Mouse (Mus musculus) midbrain, embryonic 14.5 days (tissue): Measurements from ENCODE around the gene Kifc1. TPM values are rescaled to one million over a fixed set of nuclear protein-coding genes. Genes with fewer than 3 reads are reported as not detected.

Source experiments
- ATAC-seq: fragments of 200-750 bp; cut with Nextera tagmentation; 2 replicates; pipeline ENCODE4 v1.8.0; 2017; ENCODE audit warnings: moderate number of reproducible peaks, moderate library complexity; ENCODE audit not compliant: low FRiP score, low TSS enrichment
- DNase-seq: peaks from one replicate; pipeline ENCODE4 v3.0.0-alpha.2; 2015
- H3K27ac ChIP-seq: fragments of 300-500 bp; sonication (generic); replicated peaks from 2 replicates; pipeline ENCODE4 v1.5.1; 2014; ENCODE audit warnings: mild to moderate bottlenecking, low read depth, low read length, moderate library complexity
- H3K27me3 ChIP-seq: fragments of 300-500 bp; sonication (generic); 2 replicates; pipeline ENCODE4 v1.6.1; 2014; ENCODE audit warnings: low read length, control low read depth, mixed read lengths; ENCODE audit not compliant: control insufficient read depth, insufficient read depth
- H3K36me3 ChIP-seq: fragments of 300-500 bp; sonication (generic); 2 replicates; pipeline ENCODE4 v1.6.1; 2014; ENCODE audit warnings: low read length, control low read depth; ENCODE audit not compliant: control insufficient read depth, insufficient read depth
- H3K4me1 ChIP-seq: fragments of 300-500 bp; sonication (generic); 2 replicates; pipeline ENCODE4 v1.6.1; 2014; ENCODE audit warnings: mild to moderate bottlenecking, antibody characterized with exemption, low read length, control low read depth; ENCODE audit not compliant: control insufficient read depth, insufficient read depth
- H3K4me2 ChIP-seq: fragments of 300-500 bp; sonication (generic); 2 replicates; pipeline ENCODE4 v1.6.1; 2014; ENCODE audit warnings: mild to moderate bottlenecking, low read length, moderate library complexity
- H3K4me3 ChIP-seq: fragments of 300-500 bp; sonication (generic); replicated peaks from 2 replicates; pipeline ENCODE4 v1.5.1; 2014; ENCODE audit warnings: low read depth, low read length
- H3K9ac ChIP-seq: fragments of 300-500 bp; sonication (generic); replicated peaks from 2 replicates; pipeline ENCODE4 v1.6.1; 2014; ENCODE audit warnings: mild to moderate bottlenecking, low read length, moderate library complexity
- H3K9me3 ChIP-seq: fragments of 300-500 bp; sonication (generic); 2 replicates; pipeline ENCODE4 v1.6.1; 2016; ENCODE audit warnings: low read length, control low read depth, mixed read lengths; ENCODE audit not compliant: control insufficient read depth
- WGBS: fragments of 180-500 bp; shearing (Covaris S2); extraction: QIAGEN DNeasy Blood & Tissue Kit; methylation state at CpG from one replicate; pipeline ENCODE4 v1.1.7; 2014; 5-methylcytosine and 5-hydroxymethylcytosine counted together
- polyA plus RNA-seq: library from polyadenylated mRNA; unstranded; fragments of >200 nt; fragmentation: Nextera tagmentation; extraction: Ambion mirVana; gene quantifications from 2 replicates; pipeline ENCODE4 v1.2.1, GENCODE M21; 2014

The Kifc1 gene
- polyA plus RNA-seq, 1 experiment from 2014 or later, result 2.2 TPM

DNA sequence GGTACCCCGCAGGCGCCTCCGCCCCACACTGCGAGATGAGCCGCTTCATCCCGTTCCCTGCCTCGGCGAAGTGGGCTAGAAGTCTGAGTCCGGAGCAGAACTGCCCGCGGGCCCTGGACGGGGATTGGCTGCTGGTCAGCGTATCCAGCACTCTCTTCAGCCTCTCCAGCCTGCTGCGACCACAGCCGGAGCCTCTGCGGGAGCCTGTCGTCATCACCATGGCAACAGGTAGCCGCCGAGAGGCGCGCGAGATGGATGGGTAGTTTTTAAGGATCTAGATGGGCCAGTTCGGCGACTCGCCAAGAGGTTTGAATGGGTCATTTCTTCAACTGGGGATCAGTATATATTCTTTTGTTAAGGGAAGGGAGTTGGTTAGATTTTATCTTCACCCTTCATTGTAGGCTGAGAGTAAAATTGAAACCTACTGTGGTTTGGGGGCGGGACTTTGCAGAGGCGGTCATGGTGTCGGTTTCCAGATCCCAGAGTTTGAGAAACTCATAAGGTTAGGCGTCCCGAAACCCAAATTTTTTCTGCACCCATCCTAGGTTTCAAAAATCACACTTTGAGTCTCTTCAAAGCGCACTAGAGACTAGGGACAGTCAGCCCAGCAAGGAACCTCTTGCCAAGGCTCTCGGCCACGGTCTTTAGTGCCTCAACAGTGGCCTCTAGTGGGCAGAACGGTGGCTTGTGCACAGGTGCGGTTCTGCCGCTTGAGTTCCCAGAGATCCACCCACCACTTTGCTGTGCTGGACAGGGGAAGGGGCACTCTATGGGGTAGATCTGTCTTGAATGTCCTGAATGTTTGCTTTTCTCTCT lies 30.0 kb upstream of the Kifc1 start:
- Histone ChIP-seq H3K4me3 (peak overlapping the region; percentile 36), H3K9me3 (no peaks in the 10 kb centered on the region), H3K27ac (0 out of 2 replicates have a peak overlapping the region, but pooled peaks have one; percentile 41), H3K4me2 (peak overlapping the region; percentile 63), H3K9ac (peak overlapping the region; percentile 52; the same call in 1 of the 2 replicates), H3K4me1 (peaks cover 26% of the 10 kb centered on the region), H3K27me3 (no peaks in the 10 kb centered on the region), H3K36me3 (peaks cover 13% of the 10 kb centered on the region; the same call in 1 of the 2 replicates)
- DNase-seq, result peak; percentile 87
- ATAC-seq, result 0 out of 2 replicates have a peak, but pooled peaks have one; percentile 14
- under 1% methylated on average over 36 of the region's 36 CpGs for WGBS

DNA sequence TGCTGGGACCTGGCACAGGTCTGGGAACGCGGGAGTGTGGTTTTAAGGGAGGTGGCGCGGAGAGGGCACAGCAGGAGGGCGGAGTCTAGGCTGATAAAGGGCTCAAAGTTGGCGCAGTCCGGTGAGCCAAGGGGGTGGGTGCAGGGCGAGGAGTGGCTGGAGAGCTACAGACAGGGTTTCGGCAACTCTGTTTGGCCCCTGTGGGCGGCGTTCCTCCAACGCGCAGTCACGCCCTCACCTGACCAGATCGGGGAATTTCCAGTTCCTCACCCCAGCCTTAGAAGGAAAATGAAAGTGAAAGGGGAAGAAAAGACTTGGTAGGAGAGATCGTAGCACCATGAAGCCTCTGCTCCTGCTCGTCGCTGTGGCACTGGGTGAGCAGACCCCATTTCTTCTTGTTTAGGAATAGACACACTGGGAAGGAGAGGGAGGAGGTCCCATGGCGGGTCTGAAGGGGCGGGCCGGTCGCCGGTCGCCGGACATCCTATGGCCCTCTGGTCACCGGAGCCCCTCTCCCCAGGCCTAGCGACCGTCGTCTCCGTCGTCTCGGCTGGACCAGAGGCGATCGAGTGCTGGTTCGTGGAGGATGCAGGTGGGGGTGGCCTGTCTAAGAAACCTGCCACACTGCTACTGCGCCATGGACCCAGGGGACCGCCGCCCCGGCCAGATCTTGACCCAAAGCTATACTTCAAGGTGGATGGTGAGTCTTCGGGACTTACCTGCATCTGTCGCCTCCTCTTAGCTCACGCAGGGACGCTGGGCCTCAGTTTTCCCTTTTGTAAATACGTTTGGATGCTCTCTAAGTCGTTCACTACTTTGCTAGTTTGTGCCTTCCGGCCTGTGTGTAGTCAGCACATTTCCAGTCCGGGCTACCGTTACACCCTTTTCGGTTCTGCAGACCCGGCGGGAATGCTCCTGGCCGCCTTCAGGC lies 29.2 kb upstream of the Kifc1 start:
- Histone ChIP-seq H3K4me3 (peak overlapping the region; percentile 36), H3K27me3 (no peaks in the 10 kb centered on the region), H3K4me1 (peaks cover 29% of the 10 kb centered on the region), H3K4me2 (peak overlapping the region; percentile 63), H3K9ac (peak overlapping the region; percentile 52), H3K36me3 (peaks cover 9% of the 10 kb centered on the region), H3K9me3 (no peaks in the 10 kb centered on the region), H3K27ac (0 out of 2 replicates have a peak overlapping the region, but pooled peaks have one; percentile 41)
- WGBS, result under 1% methylated on average over 52 of the region's 52 CpGs
- DNase-seq (peak; percentile 37), ATAC-seq (no peak)

DNA sequence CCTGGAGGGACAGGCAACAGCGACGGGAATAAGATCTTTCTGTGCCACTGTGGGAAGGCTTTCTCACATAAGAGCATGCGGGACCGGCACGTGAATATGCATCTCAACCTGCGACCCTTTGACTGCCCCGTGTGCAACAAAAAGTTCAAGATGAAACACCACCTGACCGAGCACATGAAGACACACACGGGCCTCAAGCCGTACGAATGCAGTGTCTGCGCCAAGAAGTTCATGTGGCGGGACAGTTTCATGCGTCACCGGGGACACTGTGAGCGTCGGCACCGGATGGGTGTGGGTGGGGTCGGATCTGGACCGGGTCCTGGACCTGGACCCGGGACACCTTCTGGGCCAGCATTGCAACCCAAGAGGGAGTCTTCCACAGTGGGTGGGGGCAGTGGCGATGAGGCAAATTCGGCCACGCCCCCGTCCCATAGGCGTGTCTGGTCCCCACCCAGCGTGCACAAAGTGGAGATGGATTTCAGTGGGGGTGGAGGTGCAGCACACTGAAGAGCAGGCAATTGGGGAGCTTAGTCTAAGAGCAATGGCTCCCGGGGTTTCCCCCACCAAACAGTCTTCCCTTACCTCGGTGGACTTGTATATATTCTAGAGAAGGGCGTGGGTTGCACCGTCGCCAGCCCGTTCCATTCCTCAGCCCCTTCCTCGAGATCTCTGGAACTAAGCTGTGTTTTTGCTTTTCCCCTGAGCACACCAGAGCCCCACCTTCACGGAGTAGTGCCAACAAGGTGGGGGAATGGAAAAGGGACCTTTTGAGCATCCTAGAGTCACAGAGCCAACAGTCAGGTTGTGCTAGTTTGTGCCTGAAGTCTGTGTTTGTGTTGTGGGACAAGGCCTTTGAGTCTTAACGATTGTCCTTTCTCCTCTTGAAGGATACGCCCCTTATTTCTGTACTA lies 28.1 kb upstream of the Kifc1 start:
- 65% methylated on average over 37 of the region's 37 CpGs for WGBS
- H3K36me3 ChIP-seq, result peaks cover 20% of the 10 kb centered on the region
- H3K4me3 ChIP-seq, result no peak overlapping the region
- DNase-seq (no peak), ATAC-seq (no peak)
- no peaks in the 10 kb centered on the region for H3K9me3 ChIP-seq
- peaks cover 29% of the 10 kb centered on the region for H3K4me1 ChIP-seq
- no peak overlapping the region for H3K27ac ChIP-seq
- H3K4me2 ChIP-seq, result peak overlapping the region; percentile 63
- no peaks in the 10 kb centered on the region for H3K27me3 ChIP-seq
- no peak overlapping the region for H3K9ac ChIP-seq

DNA sequence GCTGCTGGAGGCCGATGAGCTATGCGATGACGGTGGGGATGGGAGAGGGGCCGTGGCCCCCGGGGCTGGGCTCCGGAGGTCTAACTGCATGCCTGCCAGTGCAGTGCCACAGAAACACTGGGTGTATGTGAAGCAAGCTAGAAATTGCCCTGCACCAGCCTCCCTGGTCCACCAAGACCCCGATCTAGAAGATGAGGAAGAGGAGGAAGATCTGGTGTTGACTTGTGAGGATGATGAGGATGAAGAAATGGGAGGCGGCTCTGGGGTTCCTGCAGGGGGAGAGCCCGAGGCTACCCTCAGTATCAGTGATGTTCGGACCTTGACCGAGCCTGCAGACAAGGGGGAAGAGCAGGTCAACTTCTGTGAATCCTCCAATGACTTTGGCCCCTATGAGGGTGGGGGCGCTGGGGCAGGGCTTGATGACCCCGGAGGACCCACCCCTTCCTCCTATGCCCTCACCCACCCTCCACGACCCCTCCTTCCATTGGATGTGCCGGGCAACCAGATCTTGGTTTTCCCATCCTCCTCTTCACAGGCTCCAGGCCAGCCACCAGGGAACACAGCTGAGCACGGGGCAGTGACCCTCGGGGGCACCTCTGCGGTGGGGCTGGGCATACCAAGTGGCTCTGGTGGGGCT lies 27.3 kb upstream of the Kifc1 start:
- 0 out of 2 replicates have a peak overlapping the region, but pooled peaks have one; percentile 5 for H3K4me2 ChIP-seq
- H3K4me3 ChIP-seq, result no peak overlapping the region
- H3K27ac ChIP-seq, result no peak overlapping the region
- H3K36me3 ChIP-seq, result peaks cover 27% of the 10 kb centered on the region
- peaks cover 29% of the 10 kb centered on the region for H3K4me1 ChIP-seq
- no peak for DNase-seq
- WGBS, result 86% methylated on average over 18 of the region's 18 CpGs
- ATAC-seq, result no peak
- no peaks in the 10 kb centered on the region for H3K9me3 ChIP-seq
- H3K27me3 ChIP-seq, result no peaks in the 10 kb centered on the region
- H3K9ac ChIP-seq, result no peak overlapping the region

DNA sequence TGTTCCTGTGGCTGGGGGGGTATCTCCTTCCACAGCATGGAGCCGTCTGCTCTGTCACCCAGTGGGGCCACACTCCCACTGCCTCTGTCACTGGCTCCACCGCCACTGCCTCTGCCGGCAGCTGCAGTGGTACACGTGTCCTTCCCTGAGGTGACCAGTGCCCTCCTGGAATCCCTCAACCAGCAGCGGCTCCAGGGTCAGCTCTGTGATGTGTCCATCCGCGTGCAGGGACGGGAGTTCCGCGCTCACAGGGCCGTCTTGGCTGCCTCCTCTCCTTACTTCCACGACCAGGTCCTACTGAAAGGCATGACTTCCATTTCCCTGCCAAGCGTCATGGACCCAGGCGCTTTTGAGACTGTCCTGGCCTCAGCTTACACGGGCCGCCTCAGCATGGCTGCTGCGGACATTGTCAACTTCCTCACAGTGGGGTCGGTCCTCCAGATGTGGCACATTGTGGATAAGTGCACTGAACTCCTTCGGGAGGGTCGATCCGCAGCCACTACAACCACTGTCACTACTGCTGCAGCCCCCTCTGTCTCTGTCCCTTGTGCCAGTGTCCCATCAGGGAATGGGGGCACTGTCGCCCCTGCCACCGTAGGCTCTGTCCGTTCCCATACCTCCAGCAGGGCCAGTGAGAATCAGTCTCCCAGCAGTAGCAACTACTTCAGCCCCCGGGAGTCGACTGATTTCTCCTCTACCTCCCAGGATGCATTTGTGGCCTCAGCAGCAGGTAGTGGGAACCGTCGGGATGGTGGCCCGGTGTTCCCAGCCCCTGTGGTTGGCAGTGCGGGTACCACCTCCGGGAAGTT lies 26.6 kb upstream of the Kifc1 start:
- 70% methylated on average over 31 of the region's 31 CpGs for WGBS
- no peak for DNase-seq
- Histone ChIP-seq H3K27ac (no peak overlapping the region), H3K9ac (no peak overlapping the region; the same call in 1 of the 2 replicates), H3K27me3 (no peaks in the 10 kb centered on the region), H3K36me3 (peaks cover 32% of the 10 kb centered on the region), H3K4me1 (peaks cover 29% of the 10 kb centered on the region), H3K4me2 (peak overlapping the region; percentile 65), H3K4me3 (peak overlapping the region; percentile 49), H3K9me3 (no peaks in the 10 kb centered on the region)
- ATAC-seq, result no peak

DNA sequence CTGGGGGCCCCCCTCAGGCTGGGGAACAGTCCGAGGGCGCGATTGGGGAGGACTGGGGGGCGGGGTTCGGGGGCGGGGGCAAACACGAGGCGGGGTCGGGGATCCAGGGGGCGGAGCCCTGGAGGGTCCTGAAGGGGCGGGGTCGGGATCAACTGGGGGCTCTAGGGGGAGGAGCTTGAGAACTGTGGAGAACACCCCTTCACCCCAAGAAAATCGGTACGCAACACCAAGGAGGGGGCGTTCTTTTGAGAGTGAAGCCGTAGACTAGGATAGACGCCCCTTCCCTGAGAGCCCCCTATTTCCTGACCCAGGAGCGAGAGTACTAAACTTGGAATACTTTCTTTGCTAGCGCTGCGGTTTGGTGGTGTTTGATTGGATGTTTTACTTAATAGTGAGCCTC lies 25.8 kb upstream of the Kifc1 start:
- under 1% methylated on average over 18 of the region's 20 CpGs for WGBS
- Histone ChIP-seq H3K9ac (peak overlapping the region; percentile 50; the same call in 1 of the 2 replicates), H3K4me1 (peaks cover 29% of the 10 kb centered on the region), H3K36me3 (peaks cover 40% of the 10 kb centered on the region), H3K27ac (peak overlapping the region; percentile 81), H3K27me3 (no peaks in the 10 kb centered on the region), H3K9me3 (no peaks in the 10 kb centered on the region), H3K4me2 (peak overlapping the region; percentile 65), H3K4me3 (peak overlapping the region; percentile 49)
- no peak for DNase-seq
- peak; percentile 40 for ATAC-seq

DNA sequence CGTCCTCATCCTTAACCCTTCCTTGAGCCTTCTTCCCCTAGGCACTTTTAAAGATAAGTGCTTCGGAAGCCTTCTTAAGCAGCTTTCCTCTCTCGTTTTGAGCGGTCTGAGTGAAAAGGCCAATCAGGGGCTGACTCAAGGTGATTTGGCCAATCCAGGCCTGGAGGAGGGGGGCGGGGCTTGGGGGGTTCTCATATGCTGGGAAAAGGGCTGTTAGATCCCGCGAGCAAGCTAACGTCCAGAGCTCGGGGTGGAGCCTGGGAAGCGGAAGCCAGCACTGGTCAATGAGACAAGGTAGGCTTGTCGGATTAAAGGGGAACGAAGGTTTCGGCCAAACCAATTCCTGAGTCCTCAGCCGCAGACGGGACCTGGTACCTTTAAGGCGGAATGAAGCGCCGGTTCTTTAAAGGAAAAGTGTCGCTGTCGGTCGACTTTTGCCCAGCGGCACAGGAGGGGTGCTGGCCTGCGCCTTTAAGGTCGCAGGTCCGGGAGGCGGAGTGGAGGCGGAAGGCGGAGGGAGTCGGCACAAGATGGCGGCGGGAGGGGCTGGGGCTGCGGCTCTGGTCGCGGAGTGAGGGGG lies 25.3 kb upstream of the Kifc1 start, which contains the start of the genes Tapbp and Zbtb22:
Gene Tapbp, plus strand, starts transcription at position 229 of the 580 bp plus-strand sequence.
Gene Zbtb22, plus strand, starts transcription at position 234 of the 580 bp plus-strand sequence.
- WGBS, result under 1% methylated on average over 34 of the region's 34 CpGs
- ATAC-seq (peak; percentile 91), DNase-seq (peak; percentile 98)
- H3K4me1 ChIP-seq, result peaks cover 29% of the 10 kb centered on the region
- no peaks in the 10 kb centered on the region for H3K9me3 ChIP-seq
- H3K27ac ChIP-seq, result peak within 1 kb of the TSS; percentile 81
- peak within 1 kb of the TSS; percentile 50; the same call in 1 of the 2 replicates for H3K9ac ChIP-seq
- no peaks in the 10 kb centered on the region for H3K27me3 ChIP-seq
- H3K4me3 ChIP-seq, result peak within 1 kb of the TSS; percentile 49
- peaks cover 44% of the 10 kb centered on the region for H3K36me3 ChIP-seq
- peak within 1 kb of the TSS; percentile 65 for H3K4me2 ChIP-seq
